Mouse (Mus musculus) E14TG2a.4 (cell line): ENCODE data around the gene Syngap1.

Experiments used
- H3K27me3 ChIP-seq: 2 replicates; pipeline ENCODE4 v1.6.1; 2014; ENCODE audit warnings: low read length, control low read depth; ENCODE audit not compliant: insufficient read depth
- H3K36me3 ChIP-seq: 2 replicates; pipeline ENCODE4 v1.6.1; 2014; ENCODE audit warnings: low read length, control low read depth; ENCODE audit not compliant: insufficient read depth
- H3K4me1 ChIP-seq: replicated peaks from 2 replicates; pipeline ENCODE4 v1.6.1; 2014; ENCODE audit warnings: low read depth, low read length, control low read depth
- H3K4me3 ChIP-seq: replicated peaks from 2 replicates; pipeline ENCODE4 v1.5.1; 2014; ENCODE audit warnings: mild to moderate bottlenecking, low read length
- H3K9me3 ChIP-seq: 2 replicates; pipeline ENCODE4 v1.6.1; 2014; ENCODE audit warnings: low read length, control low read depth
- CTCF ChIP-seq: conservative IDR thresholded peaks from 2 replicates; pipeline ENCODE4 v1.5.1; 2014; ENCODE audit warnings: low read length
- NANOG ChIP-seq: IDR thresholded peaks from 2 replicates; pipeline ENCODE4 v1.6.1; 2014; ENCODE audit warnings: borderline replicate concordance, low read length, mixed read lengths
- POU5F1 ChIP-seq: IDR thresholded peaks from 2 replicates; pipeline ENCODE4 v1.6.1; 2014; ENCODE audit warnings: low read length, borderline replicate concordance

The Syngap1 gene

GRCm38 (mm10) chr17:26957872-26958271 is 16.8 kb downstream of the Syngap1 start:
- H3K4me3 ChIP-seq, result no peak overlapping the region
- H3K27me3 ChIP-seq, result peaks cover 43% of the 10 kb centered on the region
- H3K4me1 ChIP-seq, result peaks cover 73% of the 10 kb centered on the region
- TF ChIP-seq NANOG (no peak), POU5F1 (no peak), CTCF (no peak)
- H3K9me3 ChIP-seq, result no peaks in the 10 kb centered on the region
- peaks cover 48% of the 10 kb centered on the region for H3K36me3 ChIP-seq

GRCm38 (mm10) chr17:26958880-26959279 is 17.8 kb downstream of the Syngap1 start:
- H3K36me3 ChIP-seq, result peaks cover 55% of the 10 kb centered on the region
- no peak overlapping the region for H3K4me3 ChIP-seq
- TF ChIP-seq POU5F1 (no peak), NANOG (no peak), CTCF (no peak)
- no peaks in the 10 kb centered on the region for H3K9me3 ChIP-seq
- peaks cover 37% of the 10 kb centered on the region for H3K27me3 ChIP-seq
- H3K4me1 ChIP-seq, result peaks cover 65% of the 10 kb centered on the region

GRCm38 (mm10) chr17:26959815-26960214 is 18.8 kb downstream of the Syngap1 start:
- H3K4me3 ChIP-seq, result no peak overlapping the region
- peaks cover 57% of the 10 kb centered on the region for H3K36me3 ChIP-seq
- TF ChIP-seq CTCF (no peak), NANOG (no peak), POU5F1 (no peak)
- peaks cover 32% of the 10 kb centered on the region for H3K27me3 ChIP-seq
- H3K4me1 ChIP-seq, result peaks cover 67% of the 10 kb centered on the region
- H3K9me3 ChIP-seq, result no peaks in the 10 kb centered on the region

- Histone ChIP-seq H3K36me3 (peaks cover 51% of the 10 kb centered on the region), H3K9me3 (no peaks in the 10 kb centered on the region), H3K4me3 (peak overlapping the region; percentile 60), H3K4me1 (peaks cover 70% of the 10 kb centered on the region), H3K27me3 (peaks cover 33% of the 10 kb centered on the region)
- TF ChIP-seq CTCF (no peak), NANOG (no peak), POU5F1 (no peak)
Observed at GRCm38 (mm10) chr17:26961572-26962240, 20.7 kb downstream of the Syngap1 start.

GRCm38 (mm10) chr17:26966993-26967392 is 25.9 kb downstream of the Syngap1 start:
- Histone ChIP-seq H3K36me3 (peaks cover 23% of the 10 kb centered on the region; the same call in 1 of the 2 replicates), H3K9me3 (no peaks in the 10 kb centered on the region), H3K4me1 (peaks cover 59% of the 10 kb centered on the region), H3K27me3 (peaks cover 11% of the 10 kb centered on the region), H3K4me3 (peak overlapping the region; percentile 29)
- TF ChIP-seq CTCF, result no peak
- TF ChIP-seq NANOG, result no peak
- TF ChIP-seq POU5F1, result no peak

GRCm38 (mm10) chr17:26967477-26967876 is 26.4 kb downstream of the Syngap1 start:
- Histone ChIP-seq H3K4me3 (no peak overlapping the region), H3K4me1 (peaks cover 62% of the 10 kb centered on the region), H3K9me3 (no peaks in the 10 kb centered on the region), H3K27me3 (peaks cover 10% of the 10 kb centered on the region), H3K36me3 (peaks cover 23% of the 10 kb centered on the region; the same call in 1 of the 2 replicates)
- TF ChIP-seq CTCF (no peak), POU5F1 (no peak), NANOG (no peak)

GRCm38 (mm10) chr17:26968200-26968611 is 27.2 kb downstream of the Syngap1 start:
- TF ChIP-seq POU5F1 (no peak), NANOG (no peak), CTCF (no peak)
- H3K27me3 ChIP-seq, result peaks cover 5% of the 10 kb centered on the region; the same call in 1 of the 2 replicates
- H3K4me3 ChIP-seq, result 0 out of 2 replicates have a peak overlapping the region, but pooled peaks have one; percentile 7
- peaks cover 19% of the 10 kb centered on the region; the same call in 1 of the 2 replicates for H3K36me3 ChIP-seq
- H3K9me3 ChIP-seq, result no peaks in the 10 kb centered on the region
- peaks cover 57% of the 10 kb centered on the region for H3K4me1 ChIP-seq

GRCm38 (mm10) chr17:26969257-26969656 is 28.2 kb downstream of the Syngap1 start:
- peaks cover 17% of the 10 kb centered on the region for H3K36me3 ChIP-seq
- no peak for TF ChIP-seq POU5F1
- TF ChIP-seq NANOG, result no peak
- no peak for TF ChIP-seq CTCF
- peaks cover 5% of the 10 kb centered on the region; the same call in 1 of the 2 replicates for H3K27me3 ChIP-seq
- no peak overlapping the region for H3K4me3 ChIP-seq
- H3K9me3 ChIP-seq, result no peaks in the 10 kb centered on the region
- peaks cover 66% of the 10 kb centered on the region for H3K4me1 ChIP-seq

GRCm38 (mm10) chr17:26970221-26970620 is 29.2 kb downstream of the Syngap1 start:
- H3K4me3 ChIP-seq, result no peak overlapping the region
- H3K36me3 ChIP-seq, result peaks cover 27% of the 10 kb centered on the region
- H3K9me3 ChIP-seq, result no peaks in the 10 kb centered on the region
- peaks cover 5% of the 10 kb centered on the region; the same call in 1 of the 2 replicates for H3K27me3 ChIP-seq
- TF ChIP-seq NANOG (no peak), POU5F1 (no peak), CTCF (no peak)
- peaks cover 66% of the 10 kb centered on the region for H3K4me1 ChIP-seq
